Mouse (Mus musculus) adrenal gland, postnatal 14 days (tissue): ENCODE data around the gene Gm973. TPM values are rescaled to one million over a fixed set of nuclear protein-coding genes. Genes with fewer than 3 reads are reported as not detected.

Source experiments
- DNase-seq: peaks from one replicate; pipeline ENCODE4 v3.0.0; 2021; ENCODE audit warnings: mixed read lengths
- total RNA-seq: library from RNA; stranded (reverse); gene quantifications from 2 replicates; pipeline ENCODE4 v1.2.3, GENCODE M21; 2021

The Gm973 gene
- total RNA-seq, 1 experiment from 2014 or later = 5.5 TPM

DNA sequence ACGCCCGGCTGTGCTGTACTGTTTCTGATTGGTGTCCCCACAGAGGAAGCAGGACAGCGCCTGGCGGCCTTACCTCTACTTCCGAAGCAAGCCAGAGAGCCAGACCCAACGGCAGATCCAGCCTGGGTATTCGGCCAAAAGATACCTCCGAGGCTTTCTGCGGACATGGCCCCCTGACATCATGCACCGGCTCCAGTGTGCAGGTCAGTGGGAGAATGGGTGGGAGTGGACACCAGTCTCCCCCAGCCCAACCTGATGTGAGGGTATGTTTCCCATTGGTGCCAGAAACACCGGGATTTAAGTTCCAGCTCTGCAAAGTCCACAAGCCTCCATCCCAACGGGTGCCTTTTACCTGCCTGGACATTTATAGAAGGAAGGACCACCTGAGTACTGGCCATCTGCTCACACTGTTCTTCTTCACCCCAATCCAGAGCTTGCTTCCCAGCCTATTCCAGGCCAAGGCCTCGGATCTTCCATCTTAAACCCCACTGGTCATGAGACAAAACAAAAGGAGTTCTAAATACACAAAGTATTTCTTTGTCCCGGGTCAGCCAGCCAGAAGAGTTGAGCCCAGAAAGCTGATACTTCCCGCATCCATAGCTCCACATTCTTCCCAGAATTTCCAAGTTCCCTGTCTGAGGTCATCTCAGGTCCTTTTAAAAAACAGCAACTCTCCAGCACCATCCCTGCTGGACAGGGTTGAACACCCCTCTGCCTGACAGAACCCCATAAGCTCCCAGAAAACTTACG lies 25.4 kb downstream of the Gm973 start:
- no peak for DNase-seq

DNA sequence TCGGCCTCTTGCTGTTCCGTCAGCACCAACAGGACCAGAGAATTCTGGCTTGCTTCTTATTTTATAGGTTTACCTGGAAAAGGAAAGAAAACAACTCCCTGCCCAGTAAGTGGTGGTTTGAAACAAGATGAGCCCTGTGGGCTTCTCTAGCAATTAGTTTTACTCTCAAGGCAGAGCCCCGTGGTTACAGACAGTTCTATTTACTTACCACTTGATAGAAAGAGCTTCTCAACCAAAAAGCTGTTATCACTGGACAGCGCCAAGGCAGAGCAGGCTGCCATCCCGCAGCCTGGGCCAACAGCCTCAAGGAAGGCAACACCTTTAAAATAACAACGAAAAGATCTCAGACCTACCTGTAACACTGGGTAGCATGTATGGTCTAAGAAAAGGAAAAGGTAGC lies 26.2 kb downstream of the Gm973 start:
- DNase-seq = no peak

DNA sequence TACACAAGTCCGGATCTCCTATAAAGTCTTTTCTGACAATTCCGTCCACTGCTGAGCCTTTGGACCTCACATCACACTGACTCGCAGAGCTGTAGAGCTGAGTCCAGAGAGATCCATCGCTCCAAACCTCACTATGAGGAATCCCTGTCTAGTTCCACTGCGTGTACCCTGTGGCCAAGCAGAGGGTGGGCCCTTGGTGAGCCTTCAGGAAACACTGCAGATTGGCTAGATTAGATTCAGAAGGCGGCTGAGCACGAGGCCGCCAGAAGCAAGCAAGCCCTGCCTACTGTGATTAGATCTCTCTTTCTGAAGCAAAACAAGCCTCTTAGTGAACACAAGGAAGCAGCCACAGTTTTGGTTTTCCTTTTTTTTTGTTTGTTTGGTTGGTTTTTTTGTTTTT lies 27.8 kb downstream of the Gm973 start:
- no peak for DNase-seq

DNA sequence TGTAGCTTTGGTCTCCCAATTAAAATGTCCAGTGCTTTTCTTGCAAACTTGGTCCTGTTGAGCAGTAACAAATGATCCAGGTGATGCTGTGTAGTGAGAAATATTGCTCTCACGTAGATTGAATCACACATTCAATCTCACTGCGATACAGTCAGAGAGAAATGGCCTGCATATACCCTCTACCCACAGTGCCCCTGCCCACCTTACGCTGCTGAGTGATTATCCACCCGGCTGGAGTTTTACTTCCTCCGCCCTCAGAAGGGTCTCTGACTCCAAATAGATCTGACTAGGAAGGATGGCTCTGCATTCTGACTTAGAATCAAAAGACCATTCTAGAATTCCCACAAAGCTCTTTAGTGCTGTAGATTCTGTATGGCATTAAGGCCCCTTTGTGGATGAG lies 32.4 kb downstream of the Gm973 start:
- DNase-seq = no peak

DNA sequence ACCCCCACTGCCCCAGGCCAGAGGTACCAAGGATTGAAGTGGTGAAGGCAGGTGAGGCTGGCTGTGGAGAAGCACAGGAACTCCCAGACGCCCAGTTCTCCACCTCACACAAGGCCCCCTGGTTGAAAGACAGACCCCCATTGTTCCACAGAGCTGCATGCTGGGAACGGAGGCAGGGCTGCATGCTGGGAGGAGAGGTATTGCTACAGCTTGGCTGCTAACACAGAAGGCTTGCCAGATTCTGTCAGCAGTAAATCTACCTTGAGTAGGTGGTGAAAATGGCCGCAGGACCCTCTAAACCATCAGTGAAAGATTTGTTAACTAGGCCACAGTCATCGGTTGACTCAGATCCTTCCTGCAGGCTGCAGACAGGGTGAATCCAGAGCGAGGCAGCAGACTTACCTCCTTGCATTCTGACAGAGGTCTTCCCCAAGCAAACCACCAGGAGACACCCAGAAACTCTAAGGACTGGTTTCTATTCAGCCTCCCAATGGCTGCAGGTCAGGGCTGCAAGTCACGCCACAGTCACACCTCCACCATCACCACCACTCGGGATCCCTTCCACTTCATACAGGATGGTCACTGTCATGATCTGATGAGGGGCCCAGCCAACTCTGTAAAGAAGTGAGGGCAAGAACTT lies 33.1 kb downstream of the Gm973 start:
- no peak for DNase-seq

GRCm38 (mm10) chr1:59550227-59550626 lies 34.2 kb downstream of the Gm973 start:
- no peak for DNase-seq

DNA sequence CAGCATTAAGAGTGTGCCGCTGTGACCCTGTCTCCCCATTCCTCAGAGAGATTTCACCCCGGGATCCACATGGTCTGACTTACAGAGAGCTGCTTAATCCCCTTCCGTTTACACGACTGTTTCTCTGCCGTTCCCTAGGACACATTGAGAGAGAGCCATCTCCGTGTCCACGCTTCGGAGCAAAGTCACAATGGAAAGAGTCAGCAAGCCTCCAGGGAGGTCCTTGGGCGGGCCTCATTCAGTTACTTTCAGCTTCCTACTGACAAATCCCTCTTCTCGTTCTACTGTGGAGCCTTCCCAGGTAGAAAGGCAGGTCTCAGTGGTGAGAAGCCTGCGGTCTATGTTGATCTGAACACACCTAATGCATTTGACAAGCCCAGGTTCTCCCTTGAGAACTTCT lies 34.9 kb downstream of the Gm973 start:
- no peak for DNase-seq

DNA sequence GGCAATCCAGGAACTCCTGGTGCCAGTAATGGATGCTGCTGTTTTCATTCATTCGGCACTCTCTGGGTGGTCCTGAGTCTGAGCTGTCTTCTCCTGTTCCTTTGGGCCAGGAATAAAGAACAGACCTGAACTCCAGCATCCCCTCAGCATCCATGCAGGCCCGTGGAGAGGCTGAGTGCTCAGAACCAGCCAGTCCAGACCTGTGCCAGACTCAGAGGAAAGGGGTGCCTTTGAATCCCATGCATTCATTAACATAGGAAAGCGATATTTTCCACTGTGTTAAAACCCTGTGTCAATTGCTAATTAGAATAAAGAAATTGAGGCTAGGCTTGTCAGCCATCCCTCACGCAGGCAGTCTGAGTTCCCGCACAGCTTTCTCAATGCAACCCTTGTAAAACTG lies 37.6 kb downstream of the Gm973 start:
- no peak for DNase-seq

DNA sequence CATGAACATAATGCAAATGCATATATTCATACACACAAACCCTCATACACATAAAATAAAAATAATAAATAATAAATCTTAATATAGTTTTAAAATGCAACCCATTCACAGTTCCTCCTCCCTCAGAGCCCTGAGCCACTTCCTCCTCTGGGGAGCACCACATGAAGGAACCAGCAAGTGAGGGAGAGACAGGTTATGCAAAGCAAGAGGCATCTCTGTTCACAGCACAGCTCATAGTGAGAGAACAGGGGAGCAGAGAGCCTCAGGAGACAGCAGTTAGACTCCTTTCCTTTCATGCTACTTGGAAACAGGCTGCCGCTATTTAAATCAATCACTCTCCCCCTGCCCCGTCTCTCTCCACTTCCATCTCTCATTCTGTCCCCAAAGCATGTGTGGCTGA lies 47.5 kb downstream of the Gm973 start:
- no peak for DNase-seq

DNA sequence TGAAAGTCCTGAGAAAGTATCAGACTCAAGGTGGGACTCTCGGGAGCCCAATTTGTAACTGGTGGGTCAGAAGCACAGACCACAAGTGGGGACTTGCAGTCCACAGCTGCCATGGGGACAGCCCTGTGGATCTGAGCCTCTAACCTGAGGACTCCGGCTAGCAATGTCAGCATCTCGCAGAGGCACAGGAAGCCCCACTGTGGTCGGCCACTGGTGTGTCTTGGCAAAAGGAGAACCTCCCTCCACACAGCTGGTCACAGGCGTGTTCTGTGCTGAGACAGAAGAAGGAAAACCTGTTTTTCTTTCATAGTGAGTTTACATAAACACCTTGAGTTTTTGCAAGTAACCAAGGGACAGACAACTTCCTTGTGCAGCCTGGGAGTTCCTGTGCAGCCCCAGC lies 49.7 kb downstream of the Gm973 start:
- no peak for DNase-seq

- DNase-seq = no peak
Observed at GRCm38 (mm10) chr1:59566281-59566680, 50.2 kb downstream of the Gm973 start.

DNA sequence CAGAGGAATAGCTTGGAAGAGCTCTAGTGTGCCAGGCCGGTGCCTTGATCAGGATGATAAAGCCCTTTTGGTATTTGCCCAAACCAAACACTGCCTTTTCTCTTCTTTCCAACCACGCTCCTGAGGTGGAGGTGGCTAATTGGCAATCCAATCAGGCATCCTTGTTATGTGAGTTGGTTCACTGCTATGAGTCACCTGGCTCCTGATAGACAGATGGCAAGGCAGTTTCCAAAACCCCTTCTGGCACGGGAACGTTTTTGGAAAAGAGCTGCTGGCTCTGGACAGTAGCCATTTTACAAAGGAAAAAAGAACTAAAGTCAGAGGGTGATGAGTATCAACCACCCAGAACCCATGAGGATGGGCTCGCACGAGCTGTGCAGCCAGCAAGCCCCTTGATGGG lies 50.9 kb downstream of the Gm973 start:
- DNase-seq = no peak

DNA sequence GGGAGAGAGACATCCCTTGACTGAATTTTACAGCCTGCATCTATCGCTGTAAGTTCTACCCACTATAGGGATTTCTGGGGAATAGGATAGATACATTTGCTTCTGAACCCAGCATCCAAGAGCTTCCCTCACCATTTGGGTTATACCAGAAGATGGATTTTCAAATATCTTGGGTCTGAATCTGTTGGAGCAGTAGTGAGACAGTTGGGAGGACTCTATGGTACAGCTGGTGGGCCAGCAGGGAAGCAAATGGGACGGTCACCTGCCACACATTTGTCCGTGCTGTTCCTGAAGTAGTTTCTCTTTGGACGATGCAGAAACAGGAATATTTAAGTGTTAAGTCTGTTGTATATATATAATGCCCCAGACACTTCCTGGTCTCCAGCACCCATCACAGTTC lies 51.5 kb downstream of the Gm973 start:
- DNase-seq = no peak

GRCm38 (mm10) chr1:59568283-59568682 lies 52.2 kb downstream of the Gm973 start:
- no peak for DNase-seq

DNA sequence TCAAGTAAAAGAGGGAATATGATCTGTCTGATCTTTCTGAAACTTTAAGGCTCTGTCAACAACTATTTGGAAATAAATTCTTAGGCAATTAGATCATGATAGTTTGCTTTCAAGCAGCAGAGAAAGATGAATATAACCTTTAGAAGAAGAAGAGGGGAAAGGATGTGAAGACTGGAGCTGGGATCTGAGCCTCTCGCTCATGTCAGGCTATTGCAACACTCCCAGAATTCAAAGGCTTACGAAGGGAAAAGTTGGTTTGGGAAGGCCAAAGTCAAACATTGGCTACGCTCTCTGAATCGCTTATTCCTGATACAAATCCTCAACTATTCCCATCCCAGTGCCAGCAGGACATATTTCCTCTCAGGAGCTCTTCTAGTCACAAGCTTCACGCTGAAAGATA lies 53.2 kb downstream of the Gm973 start:
- no peak for DNase-seq

DNA sequence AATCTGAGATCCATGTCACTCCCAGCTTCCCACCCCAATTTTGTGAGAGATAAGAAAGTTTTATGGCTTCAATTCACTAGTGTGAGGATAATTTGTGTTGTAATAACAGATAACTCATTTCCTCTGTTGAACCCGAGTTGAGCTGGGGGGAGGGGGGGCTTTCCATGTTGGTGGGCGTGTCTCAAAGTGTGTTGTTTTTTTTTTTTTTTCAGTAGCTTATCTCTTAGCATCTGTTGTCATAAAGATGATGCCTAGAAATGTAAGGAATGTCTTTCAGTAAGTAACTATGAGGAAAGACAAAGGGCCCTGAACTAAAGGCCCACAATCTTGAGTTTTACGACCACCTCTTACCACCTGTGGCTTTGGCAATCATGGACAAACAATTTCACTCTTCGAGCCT lies 54.7 kb downstream of the Gm973 start:
- DNase-seq = no peak

DNA sequence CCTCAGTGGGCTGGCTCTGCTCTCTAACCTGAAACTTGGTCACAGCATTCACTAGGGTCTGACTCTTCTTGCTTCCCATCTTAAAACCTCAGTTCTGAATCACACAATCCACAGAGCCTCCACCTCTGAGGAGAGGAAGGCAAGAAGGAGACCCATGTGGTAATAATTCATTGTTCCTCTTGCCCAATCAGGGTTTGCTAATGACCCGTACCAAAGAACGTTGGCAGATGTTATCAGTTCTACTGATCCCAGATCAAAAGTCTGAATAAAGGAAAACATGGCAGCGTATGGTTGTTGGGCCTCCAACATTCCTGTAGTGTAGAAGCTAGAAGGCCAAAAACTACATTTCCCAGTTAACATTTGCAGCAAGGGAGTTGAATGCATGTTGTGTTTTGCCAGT lies 55.4 kb downstream of the Gm973 start:
- DNase-seq = no peak

GRCm38 (mm10) chr1:59573843-59574242 lies 57.8 kb downstream of the Gm973 start:
- no peak for DNase-seq

GRCm38 (mm10) chr1:59574262-59575187 lies 58.5 kb downstream of the Gm973 start:
- no peak for DNase-seq

GRCm38 (mm10) chr1:59578770-59579169 lies 62.7 kb downstream of the Gm973 start:
- DNase-seq = no peak

DNA sequence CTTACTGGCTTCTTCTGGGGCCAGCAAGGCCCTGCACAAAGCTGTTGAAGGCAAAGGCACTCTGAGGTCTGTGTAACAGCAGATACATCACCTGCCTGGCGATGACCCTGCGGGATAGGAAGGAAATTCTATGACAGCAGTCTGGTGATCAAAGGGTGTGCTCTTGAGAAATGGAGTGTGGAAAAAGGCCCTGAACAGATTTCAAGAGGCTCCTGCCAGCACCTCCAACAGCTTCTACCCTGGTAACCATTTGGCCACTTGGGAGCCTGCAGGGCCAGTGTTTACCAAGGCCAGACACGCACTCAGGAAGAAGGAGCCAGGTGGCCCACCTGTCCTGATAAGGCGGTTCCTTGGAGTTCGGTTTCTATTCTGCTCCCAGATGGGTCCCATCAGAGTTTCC lies 63.3 kb downstream of the Gm973 start:
- DNase-seq = peak; percentile 41

DNA sequence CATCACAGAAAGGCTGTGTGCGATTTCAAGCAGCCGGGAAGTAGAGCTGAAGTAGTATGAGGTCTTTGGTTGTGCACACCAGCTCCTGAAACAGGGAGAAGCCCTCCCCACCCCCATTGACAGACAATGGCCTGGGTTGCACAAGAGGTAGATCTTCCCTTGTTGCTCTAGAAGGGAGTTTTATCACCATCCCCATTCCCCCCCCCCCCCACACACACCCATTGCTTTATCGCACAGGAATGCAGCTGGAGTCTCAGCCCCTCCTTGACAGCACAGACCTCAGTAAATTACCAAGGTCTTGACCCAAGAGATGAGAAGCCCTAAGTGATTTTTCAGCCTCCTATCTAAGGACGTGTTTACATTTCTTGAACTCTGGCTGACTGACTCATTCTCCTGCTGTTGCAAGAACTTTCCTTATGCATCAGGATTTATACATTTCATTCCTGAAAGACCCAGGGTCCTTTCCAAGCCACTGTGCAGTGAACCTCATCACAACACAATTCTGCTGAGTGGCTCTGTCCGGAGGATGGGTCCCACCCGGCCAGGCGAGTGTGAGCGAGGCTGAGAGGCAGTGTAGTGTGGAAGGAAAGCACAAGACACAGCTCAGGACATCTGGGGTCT lies 64.2 kb downstream of the Gm973 start:
- no peak for DNase-seq

DNA sequence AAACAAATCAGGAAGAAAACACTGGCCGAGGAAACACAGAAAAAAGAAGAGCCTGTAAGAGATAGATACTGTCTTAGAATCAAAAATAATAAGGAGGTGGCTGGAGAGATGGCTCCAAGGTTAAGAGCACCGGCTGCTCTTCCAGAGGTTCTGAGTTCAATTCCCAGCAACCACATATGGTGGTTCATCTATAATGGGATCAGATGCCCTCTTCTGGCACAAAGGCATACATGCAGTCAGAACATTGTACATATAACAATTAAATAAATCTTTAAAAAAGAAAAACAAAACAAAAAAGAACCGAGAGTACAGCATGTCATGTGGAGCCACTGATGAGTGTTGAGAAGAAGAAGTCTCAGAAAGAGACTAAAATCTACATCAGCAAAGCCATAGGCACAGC lies 64.8 kb downstream of the Gm973 start:
- no peak for DNase-seq
